Mouse (Mus musculus) C2C12 (cell line): Measurements from ENCODE around the gene Ppm1j. TPM values are rescaled to one million over a fixed set of nuclear protein-coding genes. Genes with fewer than 3 reads are reported as not detected.
"Not testable (repeated sequence)": the region's sequence is repeated elsewhere in the genome, so short reads cannot be mapped to it uniquely, and the experiment has no call there.

Experiments
- H3K27me3 ChIP-seq: one replicate; pipeline ENCODE4 v1.6.1; 2011; ENCODE audit not compliant: control insufficient read depth, insufficient read depth, insufficient read length
- H3K36me3 ChIP-seq: one replicate; pipeline ENCODE4 v1.6.1; 2011; ENCODE audit not compliant: control insufficient read depth, insufficient read depth
- H3K4me3 ChIP-seq: one replicate; pipeline ENCODE4 v1.5.1; 2011; ENCODE audit warnings: mild to moderate bottlenecking, control low read depth; ENCODE audit not compliant: poor library complexity, insufficient read depth, severe bottlenecking
- H3K79me2 ChIP-seq: one replicate; pipeline ENCODE4 v1.6.1; 2011; ENCODE audit not compliant: control insufficient read depth, insufficient read depth
- H3K79me3 ChIP-seq: one replicate; pipeline ENCODE4 v1.6.1; 2011; ENCODE audit warnings: low read depth, control low read depth
- H3ac ChIP-seq: one replicate; pipeline ENCODE3; 2011; ENCODE audit warnings: low read depth; ENCODE audit not compliant: control insufficient read depth, insufficient read length
- CEBPB ChIP-seq: IDR thresholded peaks from one replicate; pipeline ENCODE4 v1.6.1; 2011; ENCODE audit warnings: low read depth, mild to moderate bottlenecking, control low read depth, moderate library complexity
- CTCF ChIP-seq: IDR thresholded peaks from one replicate; pipeline ENCODE4 v1.5.1; 2011; ENCODE audit not compliant: control insufficient read depth, insufficient read depth, insufficient read length
- FOSL1 ChIP-seq: IDR thresholded peaks from one replicate; pipeline ENCODE4 v1.8.0; 2011; ENCODE audit warnings: mild to moderate bottlenecking, low read length; ENCODE audit not compliant: poor library complexity, insufficient read depth, severe bottlenecking
- MAX ChIP-seq: IDR thresholded peaks from one replicate; pipeline ENCODE4 v1.6.1; 2011; ENCODE audit warnings: mild to moderate bottlenecking, control low read depth
- MYOD1 ChIP-seq: IDR thresholded peaks from one replicate; pipeline ENCODE4 v1.6.1; 2011; ENCODE audit warnings: low read depth; ENCODE audit not compliant: control insufficient read depth, insufficient read length
- MYOG ChIP-seq: IDR thresholded peaks from one replicate; pipeline ENCODE4 v1.6.1; 2011; ENCODE audit not compliant: control insufficient read depth, insufficient read length; ENCODE audit errors: extremely low read depth
- USF1 ChIP-seq: IDR thresholded peaks from one replicate; pipeline ENCODE4 v1.6.1; 2011; ENCODE audit warnings: low read depth, mild to moderate bottlenecking, control low read depth, moderate library complexity
- long read RNA-seq, 2 experiments: library from polyadenylated mRNA; unstranded; transcript quantifications; one replicate each; pipeline ENCODE4 v2.0.0; 2019 to 2020
- polyA plus RNA-seq: library from polyadenylated mRNA; unstranded; fragments of >200 nt; fragmentation: generic; extraction: Trizol; gene quantifications from one replicate; pipeline ENCODE4 v1.2.1, GENCODE M21; 2012; ENCODE audit warnings: missing spikeins

Ppm1j gene
- 0.08 TPM for polyA plus RNA-seq
- long read RNA-seq, experiment 1, partial matches to known transcripts = 1 of 2 reads
- long read RNA-seq, experiment 1, other reads (novel, unspliced or antisense) = 0 of 2 reads
- long read RNA-seq, experiment 2, partial matches to known transcripts = 0 of 1 reads
- long read RNA-seq, experiment 2, other reads (novel, unspliced or antisense) = 1 of 1 reads

- TF ChIP-seq MYOG (no peak), USF1 (no peak), FOSL1 (no peak), MAX (no peak), MYOD1 (no peak), CEBPB (no peak), CTCF (no peak)
- H3K27me3 ChIP-seq = peaks cover 17% of the 10 kb centered on the region
- no peaks in the 10 kb centered on the region for H3K36me3 ChIP-seq
- H3K4me3 ChIP-seq = no peak within 1 kb of the TSS
- H3K79me3 ChIP-seq = no peaks in the 10 kb centered on the region
- no peak within 1 kb of the TSS for H3ac ChIP-seq
- H3K79me2 ChIP-seq = no peaks in the 10 kb centered on the region
Measured at GRCm38 (mm10) chr3:104780561-104781420, at the start of gene Ppm1j. Ppm1j (plus strand) TSS chr3:104781056.

DNA sequence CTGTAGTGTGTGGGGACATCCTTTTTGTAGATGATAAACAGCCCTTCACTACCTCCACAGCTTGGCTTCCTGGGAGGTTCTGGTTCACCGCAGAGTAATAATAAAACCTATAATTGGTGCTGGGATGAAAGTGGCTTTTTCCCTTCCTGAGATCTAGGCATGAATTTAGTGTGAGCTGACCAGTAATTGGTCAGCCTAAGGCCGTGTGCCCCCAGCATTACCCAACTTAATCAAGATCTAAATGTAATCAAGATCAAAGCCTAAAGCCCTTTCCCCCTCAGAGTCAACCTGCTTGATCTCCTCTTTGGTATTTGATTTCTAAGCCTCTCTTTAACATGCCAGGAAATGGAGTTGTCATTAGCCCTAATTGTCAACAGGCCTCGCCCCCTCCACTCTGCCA, 47.9 kb upstream of the Ppm1j start:
- no peaks in the 10 kb centered on the region for H3K79me2 ChIP-seq
- no peak overlapping the region for H3K4me3 ChIP-seq
- no peaks in the 10 kb centered on the region for H3K36me3 ChIP-seq
- H3K79me3 ChIP-seq = no peaks in the 10 kb centered on the region
- H3ac ChIP-seq = no peak overlapping the region
- TF ChIP-seq CTCF = no peak
- no peaks in the 10 kb centered on the region for H3K27me3 ChIP-seq

DNA sequence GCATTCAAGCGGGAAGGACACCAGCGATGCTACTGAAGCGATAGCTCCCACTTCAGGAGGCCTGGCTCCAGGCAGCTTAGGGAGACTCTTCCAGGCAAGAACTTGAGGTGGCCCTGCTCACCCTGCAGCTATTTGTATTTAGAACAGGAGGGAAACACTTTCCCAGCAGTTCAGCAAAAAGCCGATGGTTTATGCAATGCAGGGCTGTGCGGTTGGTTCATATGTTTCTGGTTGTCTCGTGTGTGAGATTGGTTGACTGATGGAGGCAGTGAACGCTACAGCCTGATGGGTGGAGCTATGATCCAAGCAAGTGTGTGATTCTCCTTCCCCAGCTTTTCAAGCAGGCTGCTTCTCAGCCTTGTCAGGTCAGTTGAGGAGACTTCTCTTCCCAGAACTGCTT, 46.2 kb upstream of the Ppm1j start:
- no peaks in the 10 kb centered on the region for H3K79me2 ChIP-seq
- H3ac ChIP-seq = no peak overlapping the region
- no peaks in the 10 kb centered on the region for H3K36me3 ChIP-seq
- H3K4me3 ChIP-seq = no peak overlapping the region
- TF ChIP-seq MYOD1 (no peak), FOSL1 (no peak), CTCF (no peak), MYOG (no peak), CEBPB (no peak), MAX (no peak), USF1 (no peak)
- H3K27me3 ChIP-seq = no peaks in the 10 kb centered on the region
- H3K79me3 ChIP-seq = no peaks in the 10 kb centered on the region

DNA sequence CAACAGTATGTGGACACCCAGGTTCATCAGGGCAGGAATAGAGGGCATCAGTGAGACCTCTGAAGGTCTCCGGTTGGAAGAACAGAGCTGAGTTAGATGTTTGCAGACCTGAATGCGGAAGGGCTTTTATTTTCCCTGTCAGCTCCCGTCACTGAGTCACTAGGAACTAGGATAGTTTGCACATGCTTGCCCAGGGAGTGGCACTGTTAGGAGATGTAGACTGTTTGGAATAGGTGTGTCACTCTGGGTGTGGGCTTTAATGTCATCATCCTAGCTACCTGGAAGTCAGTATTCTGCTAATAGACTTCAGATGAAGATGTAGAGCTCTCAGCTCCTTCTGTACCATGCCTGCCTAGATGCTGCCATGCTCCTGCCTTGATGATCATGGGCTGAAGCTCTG, 38.9 kb upstream of the Ppm1j start:
- H3K27me3 ChIP-seq = no peaks in the 10 kb centered on the region
- no peak overlapping the region for H3ac ChIP-seq
- no peak overlapping the region for H3K4me3 ChIP-seq
- TF ChIP-seq USF1 = no peak
- no peak for TF ChIP-seq MYOG
- TF ChIP-seq CTCF = no peak
- TF ChIP-seq FOSL1 = no peak
- no peak for TF ChIP-seq MAX
- TF ChIP-seq CEBPB = no peak
- TF ChIP-seq MYOD1 = no peak
- no peaks in the 10 kb centered on the region for H3K36me3 ChIP-seq
- H3K79me3 ChIP-seq = no peaks in the 10 kb centered on the region
- no peaks in the 10 kb centered on the region for H3K79me2 ChIP-seq

GRCm38 (mm10) chr3:104743161-104743560, 37.7 kb upstream of the Ppm1j start:
- H3K79me3 ChIP-seq = no peaks in the 10 kb centered on the region
- H3K36me3 ChIP-seq = no peaks in the 10 kb centered on the region
- H3K79me2 ChIP-seq = no peaks in the 10 kb centered on the region
- H3K4me3 ChIP-seq = no peak overlapping the region
- H3K27me3 ChIP-seq = no peaks in the 10 kb centered on the region
- TF ChIP-seq FOSL1 (no peak), CEBPB (no peak), MYOD1 (no peak), USF1 (no peak), CTCF (no peak), MAX (no peak), MYOG (no peak)
- H3ac ChIP-seq = no peak overlapping the region

DNA sequence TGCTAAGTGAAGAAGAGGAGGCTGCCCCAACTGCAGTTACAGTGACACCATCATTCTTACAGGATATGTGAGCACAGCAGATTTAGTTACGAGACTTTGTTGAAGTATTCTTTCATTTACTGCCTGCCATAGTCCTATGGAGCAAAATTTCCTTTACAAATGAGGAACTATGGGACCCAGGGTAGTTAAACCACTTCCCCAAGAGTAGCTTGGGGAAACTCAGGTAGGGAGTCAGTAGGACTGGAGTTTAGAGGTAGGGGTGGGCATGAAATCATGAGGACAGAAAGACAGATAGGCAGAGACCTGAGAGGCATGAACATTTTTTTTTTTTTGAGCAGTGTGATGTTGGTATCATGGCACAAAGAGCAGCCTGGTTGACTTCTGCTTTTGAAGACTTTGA, 37.0 kb upstream of the Ppm1j start:
- H3ac ChIP-seq = no peak overlapping the region
- no peak overlapping the region for H3K4me3 ChIP-seq
- no peaks in the 10 kb centered on the region for H3K79me2 ChIP-seq
- no peaks in the 10 kb centered on the region for H3K27me3 ChIP-seq
- no peak for TF ChIP-seq MYOG
- no peak for TF ChIP-seq CEBPB
- no peak for TF ChIP-seq FOSL1
- TF ChIP-seq USF1 = no peak
- TF ChIP-seq MYOD1 = no peak
- no peak for TF ChIP-seq MAX
- no peak for TF ChIP-seq CTCF
- H3K79me3 ChIP-seq = no peaks in the 10 kb centered on the region
- no peaks in the 10 kb centered on the region for H3K36me3 ChIP-seq

DNA sequence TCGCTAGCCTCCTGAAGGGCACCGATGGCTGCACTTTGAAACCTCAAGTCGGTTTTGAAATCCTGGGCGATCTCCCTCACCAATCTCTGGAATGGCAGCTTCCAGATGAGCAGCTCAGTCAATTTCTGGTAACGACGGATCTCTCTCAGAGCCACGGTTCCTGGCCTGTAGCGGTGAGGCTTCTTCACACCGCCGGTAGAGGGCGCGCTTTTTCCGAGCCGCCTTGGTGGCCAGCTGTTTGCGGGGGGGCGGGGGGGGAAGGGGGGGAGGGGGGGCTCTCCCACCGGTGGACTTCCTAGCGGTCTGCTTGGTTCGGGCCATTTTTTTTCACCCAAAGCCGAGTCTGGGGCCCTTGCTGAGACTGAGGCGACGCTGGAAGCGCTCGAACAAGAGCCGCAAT, 28.0 kb upstream of the Ppm1j start:
- not testable (repeated sequence) for H3K79me3 ChIP-seq, H3K4me3 ChIP-seq, H3K27me3 ChIP-seq, H3ac ChIP-seq, H3K36me3 ChIP-seq, H3K79me2 ChIP-seq
